Mouse (Mus musculus) adrenal gland, postnatal 4 days (tissue): ENCODE measurements at regions not wholly inside any gene's neighbourhood (a gene's known extent, or its start where the extent isn't known, plus 50 kb on each side); places are given as distances from the start of the nearest gene placed in this dataset.
"Not testable (repeated sequence)": the region's sequence is repeated elsewhere in the genome, so short reads cannot be mapped to it uniquely, and the experiment has no call there.

Experiments used
- DNase-seq, 2 experiments: peaks; one replicate each; pipeline ENCODE4 v3.0.0; 2021 to 2022; ENCODE audit warnings: low spot score in 2 of 2, mixed read lengths in 2 of 2

DNA sequence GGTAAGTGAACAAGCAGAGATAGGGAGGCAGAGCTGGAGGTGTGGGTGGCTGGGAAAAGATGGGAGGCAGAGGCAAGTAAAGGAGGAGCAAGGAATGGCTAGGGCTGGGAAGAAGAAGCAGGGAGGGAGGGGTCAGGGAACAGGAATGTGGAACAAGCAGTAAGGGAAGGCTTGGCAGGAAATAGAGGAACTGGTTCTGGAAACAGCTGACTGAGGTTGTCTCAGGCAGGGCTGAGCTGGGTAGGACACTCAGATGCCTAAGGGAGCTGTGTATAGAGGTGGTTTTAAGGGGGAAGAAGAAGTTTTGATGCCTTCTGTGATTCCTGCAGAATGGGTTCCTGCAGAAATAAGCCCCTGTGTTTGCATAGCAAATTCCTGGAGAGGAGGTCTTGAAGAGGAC is 92.7 kb downstream of the Nucb2 start:
- no peak for DNase-seq

DNA sequence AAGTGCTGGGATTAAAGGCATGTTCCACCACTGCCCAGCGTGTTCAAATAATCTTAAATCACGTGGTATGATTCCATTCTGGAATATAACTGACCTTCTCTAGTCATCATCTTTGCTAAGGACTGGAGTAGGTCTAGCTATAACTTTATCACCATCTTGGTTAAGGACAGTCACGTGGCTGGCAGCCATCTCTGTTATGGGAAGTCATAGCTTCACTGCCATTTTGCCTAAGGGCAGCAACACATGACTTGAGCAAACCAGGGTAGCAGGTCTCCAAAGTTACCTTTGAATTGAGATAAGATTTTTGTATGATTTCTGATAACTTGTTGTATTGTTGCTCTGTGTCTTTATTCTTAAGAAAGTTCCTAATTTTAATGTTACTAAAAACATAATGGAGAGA is 96.2 kb downstream of the Nucb2 start:
- no peak for DNase-seq

DNA sequence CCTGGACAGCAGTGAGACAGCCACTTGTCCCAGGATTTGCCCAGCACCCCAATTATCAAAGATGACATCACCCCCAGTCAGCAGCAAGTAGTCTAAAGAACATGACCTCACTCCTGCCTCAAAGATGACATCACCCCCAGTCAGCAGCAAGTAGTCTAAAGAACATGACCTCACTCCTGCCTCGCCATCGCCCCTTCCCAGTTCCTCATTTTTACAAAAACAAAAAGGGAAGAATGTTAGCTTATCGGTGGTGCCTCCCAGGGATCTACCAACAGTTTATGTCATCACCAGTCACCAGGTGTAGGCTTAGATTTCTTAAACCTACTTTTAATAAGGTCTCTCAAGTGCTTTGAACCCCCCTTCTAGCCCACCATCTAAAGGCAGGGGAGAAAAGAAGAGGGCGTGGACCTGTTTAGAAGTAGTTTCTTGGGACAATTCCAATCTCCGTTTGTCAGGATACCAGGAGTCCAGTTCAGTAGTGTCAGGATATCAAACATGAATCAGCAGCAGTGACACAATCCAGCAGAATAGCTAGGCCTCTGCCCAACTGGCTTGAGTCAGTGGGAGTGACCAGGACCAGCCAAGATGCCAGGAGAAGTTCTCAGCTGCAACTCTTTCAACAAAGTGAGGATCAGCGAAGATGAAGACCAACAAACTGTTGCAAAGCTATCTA is 99.1 kb downstream of the Nucb2 start:
- DNase-seq = no peak

DNA sequence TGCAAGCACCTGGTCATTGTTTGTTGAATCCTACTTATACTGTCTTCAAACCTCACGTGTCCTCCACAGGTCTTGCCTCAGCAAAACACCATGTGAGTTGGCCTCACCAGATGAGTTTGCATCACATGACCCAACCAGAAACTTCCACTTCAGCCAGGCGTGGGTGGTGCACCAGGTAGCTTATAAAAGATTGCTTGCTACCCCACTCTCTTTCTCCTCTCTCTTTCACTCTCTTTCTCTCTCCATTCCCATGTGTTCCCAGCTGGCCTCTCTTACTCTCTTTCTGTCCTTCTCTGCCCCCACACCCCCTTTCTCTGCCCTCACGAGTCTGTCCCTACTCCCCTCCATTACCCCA is 99.6 kb downstream of the Nucb2 start:
- no peak for DNase-seq

DNA sequence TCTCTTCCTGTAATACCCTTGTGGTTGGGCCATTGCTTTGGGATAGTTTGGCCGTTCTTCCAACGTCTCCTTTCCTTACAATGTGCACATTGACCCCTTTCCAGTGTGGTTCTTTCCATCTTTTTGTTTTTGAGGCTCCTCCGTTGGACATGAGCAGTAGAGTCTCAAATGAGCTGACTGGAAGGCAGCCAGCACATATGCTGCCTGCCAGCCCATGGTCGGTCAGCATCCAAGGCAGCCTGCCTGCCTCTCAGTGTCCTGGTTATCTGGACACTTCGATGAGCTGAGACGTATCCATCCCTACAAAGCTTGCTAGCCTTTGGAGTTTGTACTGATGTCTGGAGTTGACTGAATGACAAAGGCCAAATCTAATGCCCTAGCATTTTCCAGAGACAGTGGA is 102.1 kb downstream of the Nucb2 start:
- no peak for DNase-seq

DNA sequence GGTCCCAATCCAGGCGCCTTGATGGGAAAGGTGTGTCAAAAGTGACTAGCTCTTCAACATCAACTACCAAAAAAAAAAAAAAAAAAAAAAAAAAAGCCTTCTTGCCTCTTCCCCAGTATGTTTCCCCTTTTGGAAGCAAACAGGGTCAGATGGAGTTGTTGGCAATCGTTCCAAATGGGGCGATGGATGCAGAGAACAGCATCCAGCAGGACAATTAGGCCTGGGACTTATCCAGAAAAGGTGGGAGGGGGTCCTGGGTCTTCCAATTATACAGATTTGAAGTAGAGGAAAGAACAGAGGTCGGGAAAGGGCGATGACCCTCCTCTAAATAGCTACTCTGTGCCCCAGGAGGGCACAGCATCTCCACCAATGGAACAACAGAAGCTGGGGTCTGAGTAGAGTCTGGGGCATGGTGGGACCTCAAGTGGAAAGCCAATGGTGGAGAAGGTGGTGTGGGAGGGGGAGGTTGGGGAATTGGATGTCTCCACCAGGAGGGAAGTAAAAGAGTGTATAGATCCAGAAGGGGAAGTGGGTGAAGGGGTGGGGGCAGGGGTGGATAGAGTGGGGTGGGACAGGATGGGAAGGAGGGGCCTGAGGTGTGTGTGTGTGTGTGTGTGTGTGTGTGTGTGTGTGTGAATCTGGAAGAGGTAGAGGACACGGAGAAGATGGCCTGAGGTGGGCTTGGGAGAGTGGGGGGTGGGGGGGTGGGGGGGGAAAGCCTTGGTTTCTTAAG is 102.7 kb downstream of the Nucb2 start:
- DNase-seq = no peak

DNA sequence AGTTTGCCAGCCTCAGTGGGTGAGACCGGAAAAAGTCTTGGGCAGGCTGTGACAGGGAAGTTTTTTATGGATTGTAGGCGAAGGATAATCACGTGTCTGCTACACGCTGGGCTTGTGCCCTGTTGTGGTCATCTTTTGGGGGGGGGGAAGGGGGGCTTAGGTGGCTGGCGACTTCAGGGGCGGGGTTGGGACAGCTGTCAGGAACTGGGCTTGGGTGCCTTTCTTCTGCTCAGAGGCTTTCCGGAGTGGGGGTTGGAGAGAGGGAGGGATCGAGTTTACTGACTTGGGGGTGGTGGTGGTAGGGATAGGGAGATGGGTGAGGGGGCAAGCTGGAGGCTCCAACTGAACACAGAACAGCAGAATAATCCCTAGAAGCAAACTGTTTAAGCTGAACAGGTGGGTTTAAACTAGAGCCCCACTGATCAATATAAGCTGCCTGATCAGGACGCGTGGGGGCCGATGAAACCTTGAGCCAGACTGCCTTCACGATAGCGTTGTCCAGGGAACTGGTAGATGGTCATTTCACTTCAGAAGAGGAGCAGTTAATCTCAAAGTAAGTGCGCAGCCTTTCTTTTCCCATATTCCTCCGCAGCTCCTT is 103.6 kb downstream of the Nucb2 start:
- DNase-seq = no peak

DNA sequence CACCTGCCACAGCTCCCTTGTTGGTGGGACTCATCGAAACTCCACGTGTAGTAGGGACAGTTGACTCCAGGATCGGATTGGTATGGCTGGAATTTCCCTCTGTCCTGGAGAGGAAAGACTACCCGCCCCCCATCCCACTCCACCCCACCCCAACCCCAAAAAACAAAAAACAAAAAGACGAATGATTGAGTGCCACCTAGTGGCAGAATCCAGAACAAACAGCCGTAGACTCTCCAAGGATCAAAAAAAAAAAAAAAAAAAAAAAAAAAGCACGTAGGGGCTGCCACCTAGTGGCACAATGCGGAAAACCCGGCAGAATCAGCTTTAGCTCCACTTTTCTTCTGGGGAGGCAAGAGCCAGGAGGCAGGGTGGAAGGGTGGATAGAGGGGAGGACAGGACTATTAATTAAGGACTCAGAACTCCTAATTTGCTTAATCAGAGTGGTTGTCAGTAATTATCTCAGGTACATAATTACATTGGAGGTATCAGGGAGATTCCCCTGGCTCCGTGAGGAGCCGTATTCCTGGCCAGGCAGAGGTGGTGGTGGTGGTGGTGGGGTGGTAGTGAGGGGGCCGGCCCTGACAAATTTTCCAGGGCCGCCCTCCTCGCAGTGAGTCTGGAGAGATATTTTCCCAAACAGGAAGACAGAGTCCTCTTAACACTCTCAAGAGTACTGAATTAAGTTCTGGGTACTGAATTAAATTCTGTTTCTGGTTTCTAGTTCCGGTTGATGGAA is 104.3 kb downstream of the Nucb2 start:
- DNase-seq = peak in 1 of 2 experiments; percentile 15

DNA sequence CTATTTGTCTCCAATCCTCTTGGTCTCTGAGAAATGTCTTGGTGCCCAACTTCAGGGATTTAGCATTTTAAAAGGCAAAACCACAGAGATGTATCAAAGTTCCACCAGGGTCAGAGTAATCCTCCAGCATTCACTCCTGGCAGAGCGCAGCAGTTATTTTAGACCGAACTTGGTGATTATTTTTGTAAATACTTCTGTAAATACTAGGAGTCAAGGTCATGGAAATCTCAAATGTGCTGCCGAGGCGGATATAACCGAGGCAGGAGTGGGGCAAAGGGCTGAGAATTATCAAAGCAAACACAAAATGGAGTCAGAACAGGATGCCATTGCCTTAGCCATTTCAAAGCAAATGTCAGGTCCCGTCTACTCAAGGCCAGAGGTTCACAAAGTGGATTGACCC is 105.2 kb downstream of the Nucb2 start:
- DNase-seq = no peak

DNA sequence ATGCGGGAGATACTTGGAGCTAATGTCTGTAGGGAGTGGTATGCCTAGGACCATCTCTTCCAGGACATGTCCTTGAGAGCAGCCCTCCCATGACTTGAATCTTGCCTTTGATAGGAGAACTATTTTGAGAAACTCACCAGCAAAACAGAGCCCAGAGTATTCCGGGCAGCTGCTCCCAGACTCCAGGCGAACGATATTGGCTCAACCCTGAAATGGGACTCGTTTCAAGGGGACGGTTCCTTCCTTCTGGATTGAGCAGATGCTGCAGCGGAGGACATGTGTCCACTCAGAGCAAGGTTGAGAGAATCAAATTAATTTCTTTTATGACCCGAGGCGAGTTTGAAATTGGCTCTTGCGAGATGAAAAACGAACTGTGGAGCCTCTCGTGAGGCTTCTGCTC is 105.7 kb downstream of the Nucb2 start:
- DNase-seq = no peak

DNA sequence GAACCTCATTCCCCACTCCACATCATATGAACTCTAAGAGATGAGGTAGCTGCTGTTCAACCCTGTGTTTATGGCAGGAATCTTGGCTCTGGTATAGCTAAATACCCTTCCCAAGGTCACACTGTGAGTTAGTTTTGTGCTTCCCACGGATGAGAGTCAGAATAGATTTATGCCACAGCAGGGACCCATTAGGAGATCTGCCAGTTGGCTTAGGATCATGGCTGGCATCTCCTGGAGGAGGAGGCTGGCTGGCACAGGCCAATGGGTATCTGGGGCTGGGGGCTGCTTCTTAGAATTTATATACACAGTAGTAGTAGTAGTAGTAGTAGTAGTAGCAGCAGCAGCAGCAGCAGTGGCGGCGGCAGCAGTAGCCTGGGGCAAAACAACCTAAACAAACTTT is 111.8 kb downstream of the Nucb2 start:
- no peak for DNase-seq

DNA sequence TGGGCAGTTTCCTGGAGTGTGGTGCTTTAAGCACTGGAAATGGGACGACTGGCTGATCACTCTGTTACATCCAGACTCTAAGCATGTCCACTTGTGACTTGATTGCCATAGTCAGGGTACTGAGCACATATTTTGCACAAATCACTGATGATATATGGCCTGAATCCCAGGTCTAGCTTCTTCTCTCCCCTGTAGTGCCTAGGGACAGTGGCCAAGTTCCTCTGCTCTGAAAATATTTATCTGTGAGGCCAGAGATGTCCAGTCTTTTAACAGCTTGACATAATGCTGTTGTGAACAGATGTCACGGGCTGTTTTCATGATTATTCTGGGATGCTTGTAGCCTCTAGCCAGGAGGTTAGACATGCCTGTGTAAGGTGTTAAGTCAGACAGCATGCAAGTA is 115.5 kb downstream of the Nucb2 start:
- DNase-seq = no peak

DNA sequence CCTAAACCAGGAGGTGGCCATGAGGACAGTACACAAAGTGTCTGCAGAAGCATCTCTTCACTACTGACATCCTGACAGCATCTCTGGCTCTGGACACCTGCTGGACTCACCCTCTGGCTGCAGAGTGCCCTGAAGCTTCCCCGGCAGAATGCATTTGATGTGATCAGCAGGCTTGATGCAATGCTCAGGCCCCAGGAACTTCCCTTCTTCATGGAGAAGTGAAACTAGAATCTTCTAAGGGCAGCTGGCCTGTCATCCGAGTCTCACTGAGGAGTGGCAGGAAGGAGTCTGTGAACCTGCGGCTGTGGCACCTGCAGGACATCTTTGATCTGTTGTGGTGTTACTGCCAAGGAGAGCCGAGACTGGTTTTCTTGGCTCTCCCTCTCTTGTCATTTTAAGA is 116.2 kb downstream of the Nucb2 start:
- DNase-seq = no peak

DNA sequence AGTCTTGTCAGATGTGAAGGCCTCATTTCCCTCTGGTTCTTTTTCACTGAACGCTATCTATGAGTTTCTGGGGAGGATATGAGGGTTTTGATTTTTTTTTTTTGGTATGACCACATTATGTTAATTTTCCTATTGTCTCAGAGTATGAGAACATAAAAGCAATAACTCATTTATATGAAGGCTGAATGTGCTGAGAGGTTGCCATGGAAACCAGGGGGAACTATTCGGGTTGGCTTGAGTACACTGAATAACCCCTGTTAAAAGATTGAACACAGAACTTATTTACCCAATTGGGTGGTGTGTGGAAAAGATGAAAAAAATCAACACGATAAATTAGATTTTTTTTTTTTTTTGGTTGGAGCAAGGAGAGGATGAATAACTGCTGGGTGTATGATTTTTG is 129.0 kb downstream of the Nucb2 start:
- no peak for DNase-seq

DNA sequence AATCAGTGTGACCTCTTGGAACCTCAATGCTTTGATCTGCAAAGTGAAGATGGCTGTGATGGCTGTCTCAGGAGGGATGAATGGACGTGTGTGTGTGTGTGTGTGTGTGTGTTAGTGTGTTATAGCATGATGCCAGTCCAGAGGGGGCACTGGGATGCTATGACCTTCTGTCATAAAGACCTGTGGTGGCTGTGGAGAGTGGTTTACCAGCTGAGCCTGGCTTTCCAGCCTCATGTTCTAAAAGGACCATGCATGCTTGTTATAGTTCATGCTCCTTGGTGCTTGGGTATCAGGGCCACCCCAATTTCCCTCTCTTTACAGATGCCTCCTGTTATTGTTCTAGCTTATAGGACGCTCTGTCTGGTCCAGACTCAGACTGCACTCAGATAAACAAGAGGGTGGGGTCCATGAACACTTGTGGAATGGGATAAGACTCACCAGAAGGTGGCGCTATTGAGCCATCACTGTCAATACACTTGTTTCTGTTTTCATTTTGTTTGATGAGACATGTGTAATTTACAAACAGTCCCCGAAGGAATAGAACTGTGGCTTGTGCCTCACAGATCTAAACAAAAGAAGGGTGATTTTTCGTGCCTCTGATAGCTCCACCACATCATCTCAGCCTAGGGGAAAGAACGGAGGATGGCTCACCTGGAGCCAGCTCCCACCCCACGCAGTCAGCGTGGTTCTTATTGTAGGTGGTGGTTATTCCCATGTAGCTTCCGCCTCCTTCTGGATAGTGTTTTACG is 140.9 kb downstream of the Nucb2 start:
- peak in 1 of 2 experiments; percentile 10 for DNase-seq

DNA sequence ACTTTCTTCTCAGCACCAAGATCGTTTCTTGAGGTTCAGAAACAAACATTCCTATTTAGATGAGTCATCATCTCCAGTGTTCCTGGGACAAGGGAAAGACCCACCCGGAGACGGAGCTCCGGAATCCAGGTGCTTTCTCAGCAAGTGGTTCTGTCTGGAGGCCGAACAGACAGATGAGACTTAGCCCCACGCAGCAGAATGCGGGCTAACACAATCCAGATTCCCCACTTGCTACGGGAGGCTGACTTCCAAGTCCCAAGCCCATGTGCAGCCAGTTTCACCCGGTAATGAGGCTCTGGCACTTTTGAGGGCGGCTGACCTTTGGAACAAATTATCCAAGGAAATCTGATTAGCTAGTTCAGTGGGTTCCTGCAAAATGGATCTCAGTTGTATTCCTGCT is 150.3 kb downstream of the Nucb2 start:
- DNase-seq = no peak

DNA sequence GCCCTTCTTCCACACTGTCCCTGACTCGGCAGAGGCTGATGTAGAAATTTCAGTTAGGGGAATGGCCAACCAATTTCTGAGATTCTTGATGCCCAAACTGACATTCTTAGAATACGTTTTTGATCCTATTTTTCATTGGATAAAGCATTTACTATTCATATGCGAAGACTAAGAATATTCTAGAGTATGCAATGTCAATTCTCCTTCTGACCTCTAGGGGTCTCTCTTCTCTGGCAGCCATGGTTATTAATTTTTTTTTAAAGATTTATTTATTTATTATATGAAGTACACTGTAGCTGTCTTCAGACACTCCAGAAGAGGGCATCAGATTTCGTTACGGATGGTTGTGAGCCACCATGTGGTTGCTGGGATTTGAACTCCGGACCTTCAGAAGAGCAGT is 152.9 kb downstream of the Nucb2 start:
- not testable (repeated sequence) for DNase-seq

DNA sequence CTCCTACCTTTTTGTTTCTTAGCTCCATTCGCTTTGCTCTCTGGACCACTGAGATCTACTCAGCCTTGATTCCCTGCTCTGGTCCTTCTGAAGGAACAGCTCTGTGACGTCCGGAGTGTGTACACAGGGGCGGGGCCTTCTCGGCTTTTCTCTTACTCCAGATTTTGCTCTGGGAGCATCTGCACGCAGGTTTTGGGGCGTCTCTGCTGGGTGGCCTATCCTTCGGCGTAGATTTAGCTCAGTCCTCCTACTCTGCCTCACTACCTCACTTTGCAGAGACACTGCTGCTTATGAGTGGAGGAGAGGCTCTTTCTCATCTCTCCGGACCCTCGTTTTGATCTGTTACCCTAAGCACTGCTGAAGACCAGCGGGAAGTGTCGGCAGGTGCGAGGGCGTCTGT is 161.4 kb downstream of the Nucb2 start:
- no peak for DNase-seq

DNA sequence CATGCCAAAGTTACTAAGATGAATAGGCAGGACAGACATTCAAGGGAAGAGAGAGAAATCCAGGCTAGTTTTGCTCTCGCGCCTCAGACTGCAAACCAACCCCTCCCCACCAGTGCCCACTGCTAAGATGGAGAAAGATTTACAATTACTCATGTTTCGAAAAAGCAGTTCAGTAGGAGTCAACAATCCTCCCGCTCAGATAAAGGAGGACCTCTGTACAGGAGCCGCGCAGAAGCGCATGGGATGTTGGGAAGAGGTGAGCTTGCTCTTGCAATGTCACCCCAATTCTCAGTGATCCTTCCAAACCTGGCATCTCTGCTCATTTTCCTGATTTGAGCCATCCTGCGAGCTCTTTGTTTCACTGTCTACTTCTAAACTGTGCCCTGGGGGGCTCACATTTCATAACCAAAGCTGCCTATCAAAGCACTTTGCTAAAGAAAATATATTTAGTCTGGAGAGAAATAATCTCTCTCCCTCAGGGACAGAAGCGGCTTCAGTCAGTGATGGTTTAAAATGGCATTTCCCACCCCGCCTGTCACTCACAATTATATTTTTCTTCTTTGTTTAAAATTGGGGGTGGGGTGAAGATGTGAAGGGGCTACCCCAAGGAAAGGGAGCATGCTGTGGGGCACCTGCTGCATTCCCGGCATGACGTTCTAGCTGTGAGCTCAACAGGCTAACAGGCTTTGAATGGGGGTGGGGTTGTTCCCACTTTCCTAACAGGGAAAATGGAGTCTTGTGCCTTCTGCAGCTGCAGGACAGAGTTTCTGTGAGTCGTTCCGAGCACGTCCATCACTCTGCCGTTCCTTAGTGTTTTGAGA is 170.2 kb downstream of the Nucb2 start:
- DNase-seq = no peak

DNA sequence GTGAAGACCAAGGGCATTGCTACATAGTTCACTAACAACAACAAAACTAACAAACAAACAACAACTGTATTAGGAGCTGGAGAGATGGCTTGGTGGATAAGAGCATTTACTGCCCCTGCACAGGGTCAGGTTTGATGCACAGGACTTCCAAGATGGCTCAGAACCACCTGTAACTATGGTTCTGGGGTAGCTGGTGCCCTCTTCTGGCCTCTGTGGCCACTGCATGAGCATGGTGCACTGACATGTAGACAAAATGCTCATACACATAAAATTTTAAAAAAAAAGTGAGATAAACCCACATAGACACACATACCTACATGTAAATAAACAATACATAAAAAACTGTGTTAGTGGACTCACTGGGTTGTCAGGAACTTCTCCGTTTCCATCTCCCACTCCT is 172.5 kb downstream of the Nucb2 start:
- DNase-seq = no peak

DNA sequence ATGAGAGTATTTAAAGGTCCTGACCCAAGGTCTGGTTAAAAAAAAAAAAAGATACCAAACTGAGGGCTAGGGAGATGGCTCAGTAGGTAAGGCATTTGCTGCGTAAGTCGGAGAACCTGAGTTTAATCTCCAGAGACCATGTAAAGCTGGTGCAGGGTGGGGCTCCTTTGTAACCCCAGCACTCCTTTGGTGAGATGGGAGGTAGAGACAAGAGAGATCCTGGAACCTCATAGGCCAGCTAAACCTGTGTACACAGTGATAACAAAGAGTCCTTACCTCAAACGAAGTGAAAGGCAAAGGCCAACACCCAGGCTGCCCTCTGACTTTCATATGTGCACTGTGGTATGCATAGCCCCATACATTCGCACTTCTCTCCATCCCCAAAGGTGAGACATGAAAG is 175.0 kb downstream of the Nucb2 start:
- DNase-seq = no peak
